Mouse (Mus musculus) bone marrow, adult 2 months (tissue): Measurements from ENCODE around the gene Klhl1. TPM values are rescaled to one million over a fixed set of nuclear protein-coding genes. Genes with fewer than 3 reads are reported as not detected.

Experiments
- H3K27ac ChIP-seq: fragments of 200-500 bp; 2 replicates; pipeline ENCODE4 v1.5.1; 2012; ENCODE audit warnings: low read depth, mild to moderate bottlenecking, control low read depth, inconsistent platforms, low read length; ENCODE audit not compliant: control insufficient read depth, poor library complexity, insufficient read depth
- H3K4me1 ChIP-seq: fragments of 200-500 bp; 2 replicates; pipeline ENCODE4 v1.6.1; 2011; ENCODE audit warnings: low read length; ENCODE audit not compliant: control insufficient read depth, insufficient read depth
- H3K4me3 ChIP-seq: fragments of 200-500 bp; replicated peaks from 2 replicates; pipeline ENCODE3; 2011; ENCODE audit warnings: mild to moderate bottlenecking, low read depth, low read length, control low read depth; ENCODE audit not compliant: control insufficient read depth
- CTCF ChIP-seq: fragments of 200-500 bp; IDR thresholded peaks from 2 replicates; pipeline ENCODE4 v1.5.1; 2011; ENCODE audit warnings: low read length, control low read depth; ENCODE audit not compliant: control insufficient read depth, insufficient read depth
- POLR2A ChIP-seq: fragments of 200-500 bp; IDR thresholded peaks from 2 replicates; pipeline ENCODE4 v1.6.1; 2011; ENCODE audit warnings: low read depth, mild to moderate bottlenecking, control low read depth, low read length, borderline replicate concordance; ENCODE audit not compliant: control insufficient read depth
- WGBS: fragments of 180-500 bp; shearing (Covaris S2); methylation state at CpG from one replicate; pipeline ENCODE4 v1.1.7; 2018; 5-methylcytosine and 5-hydroxymethylcytosine counted together
- polyA plus RNA-seq: library from polyadenylated mRNA; stranded (reverse); fragments of >200 nt; gene quantifications from 2 replicates; pipeline ENCODE4 v1.2.4, GENCODE M21; 2011; ENCODE audit warnings: low replicate concordance; ENCODE audit not compliant: missing spikeins, insufficient read depth, insufficient read length

Klhl1 gene
- polyA plus RNA-seq = not detected in 2 replicates

GRCm38 (mm10) chr14:96518954-96519682, at the start of gene Klhl1:
Gene Klhl1, minus strand, starts transcription at chr14:96519102.
- Histone ChIP-seq H3K4me1 (no peaks in the 10 kb centered on the region), H3K27ac (no peak within 1 kb of the TSS), H3K4me3 (no peak within 1 kb of the TSS)
- WGBS = 50% methylated on average over 13 of the region's 13 CpGs
- TF ChIP-seq POLR2A (no peak), CTCF (no peak)

GRCm38 (mm10) chr14:96553668-96554067, 34.8 kb upstream of the Klhl1 start:
- Histone ChIP-seq H3K4me1 (no peaks in the 10 kb centered on the region), H3K27ac (no peak overlapping the region), H3K4me3 (no peak overlapping the region)
- WGBS = 72% methylated on average over 2 of the region's 2 CpGs
- TF ChIP-seq POLR2A = no peak
- no peak for TF ChIP-seq CTCF

GRCm38 (mm10) chr14:96518151-96518953, 550 bp downstream of the Klhl1 start:
- TF ChIP-seq POLR2A = no peak
- TF ChIP-seq CTCF = no peak

GRCm38 (mm10) chr14:96517727-96518126, 1.2 kb downstream of the Klhl1 start:
- H3K4me3 ChIP-seq = no peak overlapping the region
- TF ChIP-seq POLR2A = no peak
- TF ChIP-seq CTCF = no peak
- WGBS = 8% methylated on average over 9 of the region's 9 CpGs
- no peaks in the 10 kb centered on the region for H3K4me1 ChIP-seq
- H3K27ac ChIP-seq = no peak overlapping the region

More at GRCm38 (mm10) chr14:96518151-96518953, 550 bp downstream of the Klhl1 start:
- H3K27ac ChIP-seq = no peak overlapping the region
- no peaks in the 10 kb centered on the region for H3K4me1 ChIP-seq
- no peak overlapping the region for H3K4me3 ChIP-seq
- 4% methylated on average over 35 of the region's 35 CpGs for WGBS

GRCm38 (mm10) chr14:96499936-96500335, 19.0 kb downstream of the Klhl1 start:
- TF ChIP-seq POLR2A = no peak
- no peak for TF ChIP-seq CTCF
- Histone ChIP-seq H3K27ac (no peak overlapping the region), H3K4me3 (no peak overlapping the region), H3K4me1 (no peaks in the 10 kb centered on the region)
- 79% methylated on average over 2 of the region's 2 CpGs for WGBS

GRCm38 (mm10) chr14:96471812-96472211, 47.1 kb downstream of the Klhl1 start:
- 84% methylated on average over 2 of the region's 2 CpGs for WGBS
- no peak for TF ChIP-seq CTCF
- TF ChIP-seq POLR2A = no peak
- Histone ChIP-seq H3K4me3 (no peak overlapping the region), H3K27ac (no peak overlapping the region), H3K4me1 (no peaks in the 10 kb centered on the region)

GRCm38 (mm10) chr14:96471336-96471735, 47.6 kb downstream of the Klhl1 start:
- Histone ChIP-seq H3K4me1 (no peaks in the 10 kb centered on the region), H3K4me3 (no peak overlapping the region), H3K27ac (no peak overlapping the region)
- TF ChIP-seq CTCF (no peak), POLR2A (no peak)

GRCm38 (mm10) chr14:96461756-96462155, 57.1 kb downstream of the Klhl1 start:
- H3K27ac ChIP-seq = no peak overlapping the region
- TF ChIP-seq CTCF = no peak
- no peak for TF ChIP-seq POLR2A
- 62% methylated on average over 2 of the region's 2 CpGs for WGBS
- no peaks in the 10 kb centered on the region for H3K4me1 ChIP-seq
- no peak overlapping the region for H3K4me3 ChIP-seq

- Histone ChIP-seq H3K27ac (no peak overlapping the region), H3K4me1 (no peaks in the 10 kb centered on the region), H3K4me3 (no peak overlapping the region)
- TF ChIP-seq CTCF (no peak), POLR2A (no peak)
Observed at GRCm38 (mm10) chr14:96392032-96392737, 126.7 kb downstream of the Klhl1 start.
